Mouse (Mus musculus) testis, postnatal 10 days (tissue): ENCODE data around the gene Add2.

ENCODE experiments used
- DNase-seq: peaks from one replicate; pipeline ENCODE4 v3.0.0; 2021; ENCODE audit warnings: low spot score

Gene Add2

GRCm38 (mm10) chr6:86048509-86048908 lies 20.0 kb downstream of the Add2 start:
- DNase-seq: no peak

- DNase-seq: no peak
Measured at GRCm38 (mm10) chr6:86050586-86051268, 22.2 kb downstream of the Add2 start.

GRCm38 (mm10) chr6:86052032-86052459 lies 23.6 kb downstream of the Add2 start:
- no peak for DNase-seq

- no peak for DNase-seq
Measured at GRCm38 (mm10) chr6:86052556-86052955, 24.1 kb downstream of the Add2 start.

GRCm38 (mm10) chr6:86053099-86053498 lies 24.6 kb downstream of the Add2 start:
- no peak for DNase-seq

GRCm38 (mm10) chr6:86053594-86053993 lies 25.1 kb downstream of the Add2 start:
- no peak for DNase-seq

- DNase-seq: no peak
Measured at GRCm38 (mm10) chr6:86058475-86058874, 30.0 kb downstream of the Add2 start.

- no peak for DNase-seq
Measured at GRCm38 (mm10) chr6:86059151-86059853, 30.8 kb downstream of the Add2 start.

- no peak for DNase-seq
Measured at GRCm38 (mm10) chr6:86060170-86060569, 31.7 kb downstream of the Add2 start.

GRCm38 (mm10) chr6:86062226-86062625 lies 33.7 kb downstream of the Add2 start:
- no peak for DNase-seq

- DNase-seq: no peak
Measured at GRCm38 (mm10) chr6:86062684-86063083, 34.2 kb downstream of the Add2 start.

GRCm38 (mm10) chr6:86064318-86065016 lies 36.0 kb downstream of the Add2 start:
- DNase-seq: no peak

- DNase-seq: no peak
Measured at GRCm38 (mm10) chr6:86066727-86067126, 38.2 kb downstream of the Add2 start.

- DNase-seq: no peak
Measured at GRCm38 (mm10) chr6:86067145-86067544, 38.7 kb downstream of the Add2 start.

- no peak for DNase-seq
Measured at GRCm38 (mm10) chr6:86069009-86069408, 40.5 kb downstream of the Add2 start.

- no peak for DNase-seq
Measured at GRCm38 (mm10) chr6:86069856-86070255, 41.4 kb downstream of the Add2 start.

- DNase-seq: no peak
Measured at GRCm38 (mm10) chr6:86070277-86070676, 41.8 kb downstream of the Add2 start.

- no peak for DNase-seq
Measured at GRCm38 (mm10) chr6:86073882-86074281, 45.4 kb downstream of the Add2 start.

- no peak for DNase-seq
Measured at GRCm38 (mm10) chr6:86074538-86075204, 46.2 kb downstream of the Add2 start.

GRCm38 (mm10) chr6:86076525-86076924 lies 48.0 kb downstream of the Add2 start:
- DNase-seq: no peak

GRCm38 (mm10) chr6:86077880-86078279 lies 49.4 kb downstream of the Add2 start:
- DNase-seq: no peak

- no peak for DNase-seq
Measured at GRCm38 (mm10) chr6:86078361-86079010, 50.0 kb downstream of the Add2 start.
